Mouse (Mus musculus) limb, embryonic 14.5 days (tissue): ENCODE measurements around the gene Uqcrfs1. TPM values are rescaled to one million over a fixed set of nuclear protein-coding genes. Genes with fewer than 3 reads are reported as not detected.

ENCODE experiments used
- ATAC-seq: fragments of 200-750 bp; cut with Nextera tagmentation; 2 replicates; pipeline ENCODE4 v1.8.0; 2017; ENCODE audit warnings: low read depth, moderate number of reproducible peaks, moderate TSS enrichment; ENCODE audit not compliant: low FRiP score
- DNase-seq: peaks from one replicate; pipeline ENCODE4 v3.0.0-alpha.2; 2015; ENCODE audit warnings: low spot score
- H3K27ac ChIP-seq: fragments of 300-500 bp; sonication (generic); replicated peaks from 2 replicates; pipeline ENCODE4 v1.5.1; 2014; ENCODE audit warnings: low read depth, mild to moderate bottlenecking, low read length, moderate library complexity, mixed read lengths
- H3K27me3 ChIP-seq: fragments of 300-500 bp; sonication (generic); 2 replicates; pipeline ENCODE4 v1.6.1; 2014; ENCODE audit warnings: low read length, mixed read lengths; ENCODE audit not compliant: control insufficient read depth, insufficient read depth
- H3K36me3 ChIP-seq: fragments of 300-500 bp; sonication (generic); 2 replicates; pipeline ENCODE4 v1.6.1; 2014; ENCODE audit warnings: mild to moderate bottlenecking, low read length, moderate library complexity, mixed read lengths; ENCODE audit not compliant: control insufficient read depth, insufficient read depth
- H3K4me1 ChIP-seq: fragments of 300-500 bp; sonication (generic); 2 replicates; pipeline ENCODE4 v1.6.1; 2014; ENCODE audit warnings: antibody characterized with exemption, low read length, mixed read lengths; ENCODE audit not compliant: control insufficient read depth, insufficient read depth
- H3K4me2 ChIP-seq: fragments of 300-500 bp; sonication (generic); replicated peaks from 2 replicates; pipeline ENCODE4 v1.6.1; 2014; ENCODE audit warnings: low read depth, mild to moderate bottlenecking, low read length, moderate library complexity; ENCODE audit not compliant: severe bottlenecking
- H3K4me3 ChIP-seq: fragments of 300-500 bp; sonication (generic); replicated peaks from 2 replicates; pipeline ENCODE4 v1.5.1; 2014; ENCODE audit warnings: low read length
- H3K9ac ChIP-seq: fragments of 300-500 bp; sonication (generic); 2 replicates; pipeline ENCODE4 v1.6.1; 2014; ENCODE audit warnings: mild to moderate bottlenecking, low read depth, low read length, moderate library complexity; ENCODE audit not compliant: severe bottlenecking
- H3K9me3 ChIP-seq: fragments of 300-500 bp; sonication (generic); 2 replicates; pipeline ENCODE4 v1.6.1; 2016; ENCODE audit warnings: low read length; ENCODE audit not compliant: control insufficient read depth
- POLR2A ChIP-seq: fragments of 200-500 bp; IDR thresholded peaks from 2 replicates; pipeline ENCODE4 v1.8.0; 2012; ENCODE audit warnings: inconsistent platforms, mild to moderate bottlenecking, moderate library complexity, borderline replicate concordance; ENCODE audit not compliant: insufficient read depth, insufficient read length; ENCODE audit errors: extremely low read depth
- WGBS: fragments of 180-500 bp; shearing (Covaris S2); extraction: QIAGEN DNeasy Blood & Tissue Kit; methylation state at CpG from one replicate; pipeline ENCODE4 v1.1.7; 2014; 5-methylcytosine and 5-hydroxymethylcytosine counted together
- polyA plus RNA-seq, 2 experiments: library from polyadenylated mRNA; depleted of rRNA in 1 of 2; stranded (reverse) in 1 of 2; unstranded in 1 of 2; fragments of >200 nt; fragmentation: Nextera tagmentation in 1 of 2; extraction: Ambion mirVana in 1 of 2; gene quantifications; 2 replicates each; pipeline versions ENCODE4 v1.2.1 to v1.2.3; 2012 to 2014

Uqcrfs1 gene
- polyA plus RNA-seq (2012; rRNA removed): 113 and 117 TPM in 2 replicates
- polyA plus RNA-seq (2014; fragmentation: Nextera tagmentation; extraction: Ambion mirVana): 191 and 192 TPM in 2 replicates

DNA sequence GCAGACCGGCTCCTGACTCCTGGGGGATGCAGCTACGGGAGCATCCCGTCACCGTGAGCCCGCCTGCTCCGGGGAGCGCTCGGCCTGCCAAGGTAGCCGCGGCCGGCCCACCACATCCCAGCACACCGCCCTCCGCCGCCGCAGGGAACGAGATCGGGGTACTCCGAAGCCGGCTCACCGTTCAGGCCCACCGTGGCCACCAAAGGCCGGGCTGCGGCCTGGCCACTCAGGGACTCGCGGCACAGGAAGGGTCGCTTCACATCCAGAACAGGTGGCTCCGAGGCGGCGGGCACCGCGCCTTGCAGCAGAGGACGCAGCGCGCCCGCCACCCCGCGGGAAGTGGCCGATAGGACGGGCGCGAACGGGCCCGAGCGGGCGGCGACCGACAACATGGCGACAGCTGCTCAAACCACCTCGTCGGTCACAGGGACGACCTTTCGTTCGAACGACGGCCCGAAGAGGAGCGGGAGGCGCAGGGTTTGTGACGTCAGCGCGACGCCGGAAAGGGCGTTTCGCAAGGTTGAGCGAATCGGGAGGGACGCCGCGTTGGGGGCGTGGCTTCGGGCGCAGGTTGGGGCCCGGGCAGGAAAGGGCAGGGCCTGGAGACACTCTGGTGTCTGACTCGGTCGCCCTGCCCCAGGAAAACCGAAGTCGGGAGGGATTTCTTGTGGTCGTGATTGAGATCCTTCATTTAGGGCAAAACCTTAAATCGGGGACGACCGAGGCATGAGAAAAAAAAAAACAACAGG lies at the start of gene Uqcrfs1:
Gene Uqcrfs1 (minus strand): TSS at position 507 of the 749 bp plus-strand sequence.
- peak; percentile 92; the same call in 1 of the 2 replicates for TF ChIP-seq POLR2A
- WGBS: 2% methylated on average over 72 of the region's 82 CpGs
- Histone ChIP-seq H3K4me3 (peak within 1 kb of the TSS; percentile 99), H3K27ac (peak within 1 kb of the TSS; percentile 67), H3K4me1 (peaks cover 11% of the 10 kb centered on the region), H3K9ac (peak within 1 kb of the TSS; percentile 96), H3K36me3 (peaks cover 9% of the 10 kb centered on the region), H3K27me3 (no peaks in the 10 kb centered on the region), H3K9me3 (no peaks in the 10 kb centered on the region), H3K4me2 (peak within 1 kb of the TSS; percentile 73)
- ATAC-seq (peak; percentile 99), DNase-seq (peak; percentile 95)

DNA sequence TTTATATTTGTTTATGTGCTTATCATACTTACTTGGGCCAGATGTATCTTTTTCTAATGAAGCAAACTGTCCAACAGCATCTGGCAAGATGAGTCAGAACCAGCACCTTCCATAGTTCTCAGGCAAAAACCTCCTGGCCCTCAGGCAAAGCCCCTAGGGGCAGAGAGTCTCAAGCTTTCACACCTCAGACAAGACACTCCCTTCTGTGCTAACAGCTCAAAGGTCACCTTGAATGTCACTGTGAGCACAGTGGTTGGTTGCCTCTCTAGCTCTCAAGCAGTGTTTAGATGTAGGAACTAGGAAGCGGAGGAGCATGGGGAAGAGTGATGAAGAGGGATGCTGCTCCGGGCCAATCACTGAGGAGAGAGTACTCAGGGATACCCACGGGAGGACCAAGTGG lies 40.6 kb upstream of the Uqcrfs1 start:
- H3K27me3 ChIP-seq: no peaks in the 10 kb centered on the region
- no peak for DNase-seq
- H3K4me1 ChIP-seq: no peaks in the 10 kb centered on the region
- no peaks in the 10 kb centered on the region for H3K36me3 ChIP-seq
- H3K9ac ChIP-seq: no peak overlapping the region
- no peaks in the 10 kb centered on the region for H3K9me3 ChIP-seq
- no peak overlapping the region for H3K4me3 ChIP-seq
- H3K4me2 ChIP-seq: no peak overlapping the region
- no peak for ATAC-seq
- no peak overlapping the region for H3K27ac ChIP-seq
- TF ChIP-seq POLR2A: no peak
- WGBS: 80% methylated on average over 3 of the region's 3 CpGs

DNA sequence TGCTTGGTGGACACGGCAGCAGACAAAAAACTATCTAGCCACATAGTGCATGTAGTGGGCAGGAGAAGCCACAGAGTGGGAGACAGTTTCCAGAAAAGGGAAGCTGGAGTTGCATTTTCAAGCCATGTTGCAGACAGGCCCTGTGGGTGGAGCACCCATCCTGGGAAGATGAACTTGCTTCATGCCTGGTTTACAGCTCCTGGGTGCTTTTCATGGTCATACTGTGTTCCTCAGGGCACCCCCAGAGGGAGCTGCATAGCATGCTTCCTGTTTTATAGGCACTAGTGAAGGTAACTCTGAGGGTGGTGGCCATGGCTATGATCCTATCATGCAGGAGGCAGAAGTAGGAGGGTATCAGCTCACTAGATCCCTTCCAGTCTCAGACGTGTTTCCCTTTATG lies 37.4 kb upstream of the Uqcrfs1 start:
- H3K27ac ChIP-seq: no peak overlapping the region
- no peak for DNase-seq

DNA sequence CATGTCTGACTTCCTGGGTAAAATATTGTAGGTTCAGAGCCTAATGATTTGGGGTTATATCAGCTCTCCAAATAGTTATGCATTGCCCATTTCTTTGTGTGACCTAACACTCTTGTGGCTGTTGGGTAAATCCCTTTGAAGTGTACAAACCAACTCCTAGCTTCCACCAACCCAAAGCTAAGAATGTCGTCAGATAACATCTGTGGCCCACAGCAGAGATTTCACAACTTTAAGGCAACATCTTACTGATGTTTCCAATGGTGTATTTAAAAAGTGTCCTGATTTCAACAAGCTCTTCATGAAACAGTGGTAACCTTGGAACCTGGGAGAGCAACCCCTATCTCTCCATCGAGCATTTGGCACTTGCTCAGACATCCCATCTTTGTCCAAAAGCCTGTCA lies 33.6 kb upstream of the Uqcrfs1 start:
- no peak overlapping the region for H3K4me3 ChIP-seq
- no peak overlapping the region for H3K9ac ChIP-seq
- WGBS: 73% methylated on average over 2 of the region's 2 CpGs
- no peaks in the 10 kb centered on the region for H3K27me3 ChIP-seq
- H3K4me1 ChIP-seq: no peaks in the 10 kb centered on the region
- H3K36me3 ChIP-seq: no peaks in the 10 kb centered on the region
- ATAC-seq (no peak), DNase-seq (no peak)
- H3K9me3 ChIP-seq: no peaks in the 10 kb centered on the region
- H3K4me2 ChIP-seq: no peak overlapping the region
- no peak for TF ChIP-seq POLR2A
- no peak overlapping the region for H3K27ac ChIP-seq

More for the DNA sequence above, 37.4 kb upstream of the Uqcrfs1 start:
- H3K9ac ChIP-seq: no peak overlapping the region
- WGBS: 76% methylated on average over 2 of the region's 2 CpGs
- H3K36me3 ChIP-seq: no peaks in the 10 kb centered on the region
- ATAC-seq: no peak
- no peak overlapping the region for H3K4me2 ChIP-seq
- no peak for TF ChIP-seq POLR2A
- no peaks in the 10 kb centered on the region for H3K9me3 ChIP-seq
- no peaks in the 10 kb centered on the region for H3K4me1 ChIP-seq
- no peaks in the 10 kb centered on the region for H3K27me3 ChIP-seq
- H3K4me3 ChIP-seq: no peak overlapping the region

DNA sequence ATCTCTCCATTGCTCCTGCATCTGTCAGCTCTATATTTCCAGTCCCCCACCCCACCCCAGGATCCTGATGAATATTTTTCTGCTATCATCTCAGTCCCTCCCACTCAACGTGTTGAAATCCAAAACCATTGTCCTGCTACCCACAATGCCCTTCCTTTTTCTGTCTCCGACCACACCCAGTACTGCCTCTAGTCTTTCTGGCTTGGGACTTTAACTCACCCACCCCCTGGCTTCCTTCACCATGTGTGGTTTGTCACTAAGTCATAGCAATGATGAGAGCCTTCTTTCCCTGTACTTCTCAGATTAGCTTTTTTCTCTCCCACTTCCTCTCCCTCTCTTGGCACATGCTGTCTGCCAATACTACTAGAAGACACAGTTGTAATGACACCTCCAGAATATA lies 31.7 kb upstream of the Uqcrfs1 start:
- ATAC-seq (no peak), DNase-seq (no peak)
- no peaks in the 10 kb centered on the region for H3K36me3 ChIP-seq
- no peak overlapping the region for H3K4me3 ChIP-seq
- H3K9ac ChIP-seq: no peak overlapping the region
- H3K27ac ChIP-seq: no peak overlapping the region
- no peaks in the 10 kb centered on the region for H3K9me3 ChIP-seq
- no peak for TF ChIP-seq POLR2A
- H3K4me1 ChIP-seq: no peaks in the 10 kb centered on the region
- H3K27me3 ChIP-seq: no peaks in the 10 kb centered on the region
- H3K4me2 ChIP-seq: no peak overlapping the region
- 68% methylated on average over 2 of the region's 2 CpGs for WGBS
